Mouse (Mus musculus) embryonic facial prominence, embryonic 14.5 days (tissue): ENCODE measurements around the gene Wasf2. TPM values are rescaled to one million over a fixed set of nuclear protein-coding genes. Genes with fewer than 3 reads are reported as not detected.

Experiments
- ATAC-seq: fragments of 200-750 bp; cut with Nextera tagmentation; 2 replicates; pipeline ENCODE4 v1.8.0; 2017; ENCODE audit warnings: low read depth, moderate number of reproducible peaks, moderate TSS enrichment
- DNase-seq: peaks from one replicate; pipeline ENCODE4 v3.0.0-alpha.2; 2015; ENCODE audit warnings: low spot score
- H3K27ac ChIP-seq: fragments of 300-500 bp; sonication (generic); replicated peaks from 2 replicates; pipeline ENCODE4 v1.5.1; 2014; ENCODE audit warnings: low read depth, mild to moderate bottlenecking, low read length, moderate library complexity
- H3K27me3 ChIP-seq: fragments of 300-500 bp; sonication (generic); replicated peaks from 2 replicates; pipeline ENCODE4 v1.6.1; 2014; ENCODE audit warnings: low read length; ENCODE audit not compliant: control insufficient read depth, insufficient read depth
- H3K36me3 ChIP-seq: fragments of 300-500 bp; sonication (generic); 2 replicates; pipeline ENCODE4 v1.6.1; 2014; ENCODE audit warnings: low read length, mixed read lengths; ENCODE audit not compliant: control insufficient read depth, insufficient read depth
- H3K4me1 ChIP-seq: fragments of 300-500 bp; sonication (generic); 2 replicates; pipeline ENCODE4 v1.6.1; 2014; ENCODE audit warnings: antibody characterized with exemption, low read length; ENCODE audit not compliant: control insufficient read depth, insufficient read depth
- H3K4me2 ChIP-seq: fragments of 300-500 bp; sonication (generic); 2 replicates; pipeline ENCODE4 v1.6.1; 2014; ENCODE audit warnings: low read depth, mild to moderate bottlenecking, low read length, moderate library complexity, mixed read lengths
- H3K4me3 ChIP-seq: fragments of 300-500 bp; sonication (generic); 2 replicates; pipeline ENCODE4 v1.5.1; 2014; ENCODE audit warnings: low read depth, mild to moderate bottlenecking, low read length
- H3K9ac ChIP-seq: fragments of 300-500 bp; sonication (generic); 2 replicates; pipeline ENCODE4 v1.6.1; 2014; ENCODE audit warnings: low read depth, mild to moderate bottlenecking, low read length, moderate library complexity, mixed read lengths
- H3K9me3 ChIP-seq: fragments of 300-500 bp; sonication (generic); 2 replicates; pipeline ENCODE4 v1.6.1; 2016; ENCODE audit warnings: low read length; ENCODE audit not compliant: control insufficient read depth
- WGBS: fragments of 180-500 bp; shearing (Covaris S2); extraction: QIAGEN DNeasy Blood & Tissue Kit; methylation state at CpG from one replicate; pipeline ENCODE4 v1.1.7; 2014; 5-methylcytosine and 5-hydroxymethylcytosine counted together
- polyA plus RNA-seq: library from polyadenylated mRNA; unstranded; fragments of >200 nt; fragmentation: Nextera tagmentation; extraction: Ambion mirVana; gene quantifications from 2 replicates; pipeline ENCODE4 v1.2.1, GENCODE M21; 2014

Gene Wasf2
- polyA plus RNA-seq, 1 experiment from 2014 or later, result 83.4 TPM

DNA sequence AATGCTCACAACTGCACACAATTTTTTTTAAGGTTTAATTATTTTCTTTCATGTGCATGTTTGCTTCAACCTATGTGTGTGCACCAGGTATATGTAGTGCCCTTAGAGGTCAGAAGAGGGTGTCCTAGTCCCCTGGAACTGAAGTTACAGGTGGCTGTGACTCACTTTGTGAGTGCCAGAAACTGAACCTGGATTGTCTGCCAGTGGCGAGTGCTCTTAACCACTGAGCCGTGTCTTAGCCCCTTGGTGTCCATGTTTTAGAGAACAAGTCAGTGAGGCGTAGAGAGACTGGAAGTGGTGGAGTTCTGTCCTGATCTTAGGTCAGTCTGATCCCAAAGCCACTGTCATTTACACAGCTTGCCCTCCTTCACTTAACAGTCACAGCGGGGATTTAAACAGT lies 2.4 kb upstream of the Wasf2 start:
- Histone ChIP-seq H3K27ac (no peak overlapping the region), H3K4me3 (no peak overlapping the region), H3K4me1 (peaks cover 9% of the 10 kb centered on the region), H3K9ac (no peak overlapping the region), H3K4me2 (no peak overlapping the region), H3K36me3 (no peaks in the 10 kb centered on the region), H3K27me3 (no peaks in the 10 kb centered on the region), H3K9me3 (0 out of 2 replicates have a peak, but pooled peaks cover 6% of the 10 kb centered on the region)
- DNase-seq (no peak), ATAC-seq (no peak)
- WGBS, result 78% methylated on average over 4 of the region's 4 CpGs

DNA sequence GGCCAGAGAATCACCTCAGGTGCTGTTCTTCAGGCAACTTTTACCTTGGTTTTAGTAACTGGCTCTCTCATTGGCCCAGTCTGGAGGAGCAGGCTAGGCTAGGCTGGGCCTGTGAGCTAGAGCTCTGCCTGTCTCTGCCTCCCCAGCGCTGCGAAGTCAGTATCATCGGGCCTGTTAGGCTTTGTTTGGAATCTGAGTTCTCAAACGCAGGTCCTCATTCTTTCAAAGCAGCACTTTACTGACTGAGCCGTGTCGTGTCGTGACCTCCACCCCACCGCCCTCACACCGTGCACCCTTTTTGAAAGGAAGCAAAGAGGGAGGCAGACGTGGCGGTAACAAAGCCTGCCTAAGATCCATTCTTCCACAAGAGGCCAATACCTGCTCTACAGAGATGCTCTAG lies 914 bp upstream of the Wasf2 start:
- peaks cover 12% of the 10 kb centered on the region for H3K4me1 ChIP-seq
- DNase-seq (no peak), ATAC-seq (no peak)
- H3K36me3 ChIP-seq, result peaks cover 4% of the 10 kb centered on the region; the same call in 1 of the 2 replicates
- peak overlapping the region; percentile 98 for H3K4me2 ChIP-seq
- no peaks in the 10 kb centered on the region for H3K27me3 ChIP-seq
- H3K9me3 ChIP-seq, result no peaks in the 10 kb centered on the region
- peak overlapping the region; percentile 96 for H3K4me3 ChIP-seq
- peak overlapping the region; percentile 74 for H3K27ac ChIP-seq
- H3K9ac ChIP-seq, result peak overlapping the region; percentile 59; the same call in 1 of the 2 replicates
- WGBS, result 54% methylated on average over 11 of the region's 11 CpGs

DNA sequence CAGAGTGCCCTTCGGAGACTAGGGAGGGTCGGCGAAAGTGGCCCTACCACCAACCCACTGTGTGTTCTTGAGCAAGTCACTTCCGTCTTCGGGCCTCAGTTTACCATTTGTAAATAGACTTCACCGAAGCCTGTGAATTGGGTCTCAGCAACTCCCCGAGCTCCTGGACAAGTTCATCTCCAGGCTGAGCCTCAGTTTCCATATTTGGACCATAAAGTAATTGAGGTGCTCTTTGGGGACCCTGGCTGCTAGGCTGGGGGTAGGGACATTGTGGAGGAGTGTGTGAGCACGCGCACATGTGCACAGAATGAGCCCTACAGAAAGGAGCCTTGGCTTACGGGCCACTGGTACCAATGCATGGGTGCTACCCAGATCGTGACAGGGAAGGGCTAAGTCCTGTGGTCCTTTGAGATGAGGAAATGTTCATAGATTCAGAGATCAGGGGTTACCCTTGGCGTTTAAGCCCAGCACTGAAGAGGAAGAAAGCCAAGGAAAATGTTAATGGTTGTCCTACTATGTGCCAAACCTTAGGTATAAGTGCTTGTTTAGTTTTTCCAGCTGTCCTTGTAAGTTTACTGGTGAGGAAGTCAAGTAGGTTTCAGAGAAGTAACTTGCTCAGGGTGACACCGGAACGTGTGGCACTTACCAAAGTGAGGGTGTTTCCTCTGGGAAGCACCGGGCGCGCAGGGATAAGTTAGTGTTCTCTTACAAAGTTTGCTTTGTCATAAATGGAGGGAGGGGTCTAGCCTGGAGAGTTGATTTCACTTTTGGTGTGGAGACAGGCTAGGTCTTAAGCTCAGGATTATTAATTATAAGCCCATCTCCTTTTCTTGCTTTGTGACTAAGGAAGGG lies 811 bp downstream of the Wasf2 start:
- H3K4me2 ChIP-seq, result peak overlapping the region; percentile 98
- DNase-seq (no peak), ATAC-seq (no peak)
- under 1% methylated on average over 17 of the region's 17 CpGs for WGBS
- peak overlapping the region; percentile 85 for H3K9ac ChIP-seq
- peaks cover 12% of the 10 kb centered on the region for H3K4me1 ChIP-seq
- H3K9me3 ChIP-seq, result no peaks in the 10 kb centered on the region
- H3K36me3 ChIP-seq, result peaks cover 9% of the 10 kb centered on the region; the same call in 1 of the 2 replicates
- H3K27me3 ChIP-seq, result no peaks in the 10 kb centered on the region
- H3K4me3 ChIP-seq, result peak overlapping the region; percentile 96
- peak overlapping the region; percentile 89 for H3K27ac ChIP-seq

DNA sequence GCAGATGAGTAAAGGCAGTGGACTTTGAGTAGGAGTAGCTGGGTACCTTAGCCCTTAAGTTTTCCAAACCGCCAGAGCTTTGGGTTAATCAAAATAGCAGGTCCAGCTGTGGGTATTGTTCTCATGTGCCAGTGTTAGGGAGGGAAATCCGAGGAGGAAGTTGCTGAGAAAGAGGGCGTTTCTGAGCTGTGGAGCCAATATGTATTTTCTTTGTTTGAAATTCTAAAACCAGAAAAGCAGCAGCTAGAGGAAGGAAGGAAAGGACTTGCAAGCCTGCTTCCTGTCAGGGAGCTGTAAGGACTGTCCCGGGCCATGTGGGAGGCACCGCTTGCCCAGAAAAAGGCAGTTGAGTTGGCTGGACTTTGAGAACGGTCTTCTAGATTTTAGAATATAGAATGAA lies 1.7 kb downstream of the Wasf2 start:
- H3K9me3 ChIP-seq, result no peaks in the 10 kb centered on the region
- no peaks in the 10 kb centered on the region for H3K27me3 ChIP-seq
- 4% methylated on average over 6 of the region's 6 CpGs for WGBS
- peak overlapping the region; percentile 89 for H3K27ac ChIP-seq
- peaks cover 9% of the 10 kb centered on the region; the same call in 1 of the 2 replicates for H3K36me3 ChIP-seq
- peak overlapping the region; percentile 98 for H3K4me2 ChIP-seq
- peak overlapping the region; percentile 96 for H3K4me3 ChIP-seq
- H3K9ac ChIP-seq, result peak overlapping the region; percentile 85
- H3K4me1 ChIP-seq, result peaks cover 12% of the 10 kb centered on the region
- ATAC-seq (no peak), DNase-seq (peak; percentile 83)

DNA sequence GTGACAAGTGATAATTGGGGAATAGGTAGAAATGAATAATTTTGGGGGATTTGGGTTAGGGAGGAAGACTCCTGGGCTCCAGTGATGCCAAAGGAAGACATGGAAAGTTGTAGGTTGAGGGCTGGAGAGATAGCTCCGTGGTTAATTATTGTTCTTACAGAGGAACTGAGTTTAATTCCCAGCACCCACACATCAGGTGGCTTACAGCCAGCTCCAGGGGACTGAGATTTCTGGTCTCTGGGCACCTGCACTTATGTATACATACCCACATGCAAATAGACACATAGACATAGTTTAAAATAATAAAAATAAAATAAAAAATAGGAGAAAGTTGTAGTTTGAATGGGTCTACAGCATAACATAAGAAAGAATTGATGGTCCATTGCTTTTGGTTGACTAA lies 6.6 kb downstream of the Wasf2 start:
- Histone ChIP-seq H3K4me3 (no peak overlapping the region), H3K4me2 (no peak overlapping the region), H3K36me3 (peaks cover 27% of the 10 kb centered on the region), H3K27me3 (no peaks in the 10 kb centered on the region), H3K27ac (no peak overlapping the region), H3K9ac (no peak overlapping the region), H3K4me1 (0 out of 2 replicates have a peak, but pooled peaks cover 10% of the 10 kb centered on the region), H3K9me3 (peaks cover 3% of the 10 kb centered on the region; the same call in 1 of the 2 replicates)
- DNase-seq (no peak), ATAC-seq (no peak)
- 68% methylated on average over 1 of the region's 1 CpGs for WGBS

DNA sequence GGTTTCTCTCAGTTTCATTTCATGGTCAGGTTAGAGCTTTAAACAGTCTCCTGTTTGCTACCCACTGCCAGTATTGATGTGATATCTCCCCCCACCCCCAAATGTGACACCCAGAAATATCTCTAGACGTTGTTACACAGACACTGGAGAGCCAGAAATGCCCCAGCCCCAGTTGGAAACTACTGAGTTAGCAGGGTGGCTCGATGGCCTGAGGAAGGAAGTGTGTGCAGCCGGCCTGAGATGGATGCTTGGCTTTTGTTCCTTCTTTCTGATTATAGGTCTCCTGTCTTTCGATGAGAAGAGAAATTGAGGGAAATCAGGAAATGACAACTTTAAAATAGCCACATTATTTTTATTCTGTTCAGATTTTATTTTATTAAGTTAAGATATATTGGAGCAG lies 8.7 kb downstream of the Wasf2 start:
- no peak overlapping the region for H3K4me3 ChIP-seq
- H3K36me3 ChIP-seq, result peaks cover 26% of the 10 kb centered on the region

DNA sequence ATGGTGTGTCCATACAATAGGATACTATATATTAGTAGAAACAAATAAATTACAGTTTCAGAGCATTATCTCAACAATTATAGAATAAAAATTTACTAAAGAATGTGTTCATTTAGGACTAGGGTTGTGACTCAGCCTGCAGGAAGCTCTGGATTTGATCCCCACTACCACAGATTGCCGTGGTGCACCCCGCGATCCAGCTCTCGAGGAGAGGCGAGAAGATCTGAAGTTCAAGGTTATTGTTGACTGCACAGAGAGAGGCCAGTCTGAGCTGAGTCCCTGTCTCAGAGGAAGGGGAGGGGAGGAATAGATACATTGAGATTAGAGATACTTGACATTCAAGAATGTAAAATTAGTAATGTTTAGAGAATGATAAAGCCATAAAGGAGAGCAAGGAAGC lies 24.7 kb downstream of the Wasf2 start:
- no peaks in the 10 kb centered on the region for H3K27me3 ChIP-seq
- H3K4me3 ChIP-seq, result no peak overlapping the region
- no peaks in the 10 kb centered on the region; the same call in 1 of the 2 replicates for H3K36me3 ChIP-seq
- DNase-seq (no peak), ATAC-seq (no peak)
- H3K4me1 ChIP-seq, result peaks cover 4% of the 10 kb centered on the region; the same call in 1 of the 2 replicates
- H3K9me3 ChIP-seq, result no peaks in the 10 kb centered on the region
- no peak overlapping the region for H3K27ac ChIP-seq
- no peak overlapping the region for H3K4me2 ChIP-seq
- H3K9ac ChIP-seq, result no peak overlapping the region
- 87% methylated on average over 5 of the region's 5 CpGs for WGBS

More for the DNA sequence above, 8.7 kb downstream of the Wasf2 start:
- Histone ChIP-seq H3K27ac (no peak overlapping the region), H3K4me2 (no peak overlapping the region), H3K9ac (no peak overlapping the region), H3K4me1 (0 out of 2 replicates have a peak, but pooled peaks cover 4% of the 10 kb centered on the region), H3K27me3 (no peaks in the 10 kb centered on the region), H3K9me3 (peaks cover 3% of the 10 kb centered on the region; the same call in 1 of the 2 replicates)
- WGBS, result 87% methylated on average over 4 of the region's 4 CpGs
- ATAC-seq (no peak), DNase-seq (no peak)

DNA sequence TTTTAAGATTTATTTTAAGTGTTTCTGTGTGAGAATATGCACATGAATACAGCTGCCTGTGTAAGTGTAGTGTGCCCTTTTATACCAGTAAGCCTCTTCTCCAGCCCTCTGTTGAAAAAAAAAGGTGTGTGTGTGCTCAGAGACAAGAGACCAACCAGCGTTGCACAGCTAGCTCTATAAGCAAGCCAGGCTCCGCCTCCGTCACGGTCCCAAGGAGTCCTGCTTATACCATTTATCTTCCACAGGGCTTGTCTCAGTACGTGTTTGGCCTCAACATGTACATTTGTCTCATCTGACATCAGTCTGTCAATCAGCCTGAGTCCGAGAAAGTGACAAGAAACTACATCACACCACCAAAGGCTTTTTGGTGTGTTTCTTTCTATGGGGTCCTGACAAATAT lies 25.4 kb downstream of the Wasf2 start:
- DNase-seq (no peak), ATAC-seq (no peak)
- Histone ChIP-seq H3K27ac (no peak overlapping the region), H3K9ac (no peak overlapping the region), H3K4me3 (no peak overlapping the region), H3K36me3 (no peaks in the 10 kb centered on the region; the same call in 1 of the 2 replicates), H3K4me1 (peaks cover 4% of the 10 kb centered on the region; the same call in 1 of the 2 replicates), H3K27me3 (no peaks in the 10 kb centered on the region), H3K4me2 (no peak overlapping the region), H3K9me3 (no peaks in the 10 kb centered on the region)
- 85% methylated on average over 6 of the region's 6 CpGs for WGBS
